Mouse (Mus musculus): ENCODE results near the gene Aldh18a1.

- TF ChIP-seq CTCF (IDR thresholded peaks at IDR 0.05; ENCODE audit: control insufficient read depth, insufficient read depth, low read length) (no peak), POLR2A (IDR thresholded peaks at IDR 0.05; ENCODE audit: borderline replicate concordance, control insufficient read depth, low read depth, low read length) (no peak)
These were observed 41.8 kb upstream of the Aldh18a1 start for GRCm38 (mm10) chr19:40630096-40630495.
